ENCODE assay signal across 21 mouse cellular contexts in genomic region chr4:136875012-136875411, GRCm38 (mm10). TPM values are rescaled to one million over a fixed set of nuclear protein-coding genes. Genes with fewer than 3 reads are reported as not detected.
DNase-seq lines count a peak whose midpoint lies in the region; ATAC-seq lines count a peak whose summit lies in the region.
"Had no signal": no experiment of that assay in that cellular context is flagged by ENCODE, and none has a peak within 500 bp of the region (broad histone marks: within the 10 kb centered on the region; RNA-seq: fewer than 3 reads in every experiment).

No protein-coding gene starts in this region.

- no peak for DNase-seq in frontal cortex, postnatal 25 days (ENCODE audit: low spot score in 2 of 2)
- peak; percentile 16 to 17 for DNase-seq in left cerebral cortex, adult 18-20 months (ENCODE audit: low spot score in 2 of 2)
- DNase-seq in left cerebral cortex, postnatal 4 days = no peak
- DNase-seq in right cerebral cortex, adult 18-20 months = peak; percentile 27
- DNase-seq in right cerebral cortex, postnatal 10 days (ENCODE audit: low spot score in 2 of 2) = no peak
- DNase-seq: adrenal gland, adult 8-10 months; adrenal gland, postnatal 25 days; B cell, adult 2 months; cerebellum, adult 11-12 months; cerebellum, adult 2 months; cerebellum, adult 9-10 months; cerebellum, postnatal 10 days; cerebellum, postnatal 25 days; forebrain, postnatal 0 days had no signal

- intact Hi-C loops in left cerebral cortex, postnatal 4 days (cut with DNase I) = loop anchor here (10.0 kb wide), 1 partner anchor 200 kb away; no protein-coding TSS in a partner anchor

- ATAC-seq in frontal cortex, adult (ENCODE audit: low TSS enrichment) = peak; percentile 55; the same call in 1 of the 2 replicates
- ATAC-seq: activated CD4-positive, CD25-positive, alpha-beta regulatory T cell, adult 4 months; CD4-positive, CD25-positive, alpha-beta regulatory T cell, adult 4 months; forebrain, embryonic 13.5 days; forebrain, embryonic 15.5 days; forebrain, postnatal 0 days; Patski had no signal

RNA-seq across cellular contexts. Expression of gene C1qb, which starts 11.0 kb away (rescaled TPM):
- total RNA-seq in left cerebral cortex, adult 18-20 months (2021) = 10 to 100 TPM; 53.1 to 57.5 TPM
- 10 to 100 TPM; 15.3 to 17.2 TPM for total RNA-seq in left cerebral cortex, postnatal 4 days (2021)
- total RNA-seq: CH12.LX had no signal

RNA-seq across cellular contexts. Expression of gene C1qc, which starts 17.9 kb away (rescaled TPM):
- 10 to 100 TPM; 37.8 to 44.8 TPM for total RNA-seq in left cerebral cortex, adult 18-20 months (2021)
- 10 to 100 TPM; 11.3 to 14.8 TPM for total RNA-seq in left cerebral cortex, postnatal 4 days (2021)
- total RNA-seq: CH12.LX had no signal

RNA-seq across cellular contexts. Expression of gene C1qa, which starts 23.6 kb away (rescaled TPM):
- 10 to 100 TPM; 50.6 to 53.6 TPM for total RNA-seq in left cerebral cortex, adult 18-20 months (2021)
- 10 to 100 TPM; 12.5 to 14.2 TPM for total RNA-seq in left cerebral cortex, postnatal 4 days (2021)
- total RNA-seq: CH12.LX had no signal

RNA-seq across cellular contexts. Expression of gene Ephb2, which starts 39.2 kb away (rescaled TPM):
- 10 to 100 TPM; 14.9 to 16.1 TPM for total RNA-seq in left cerebral cortex, adult 18-20 months (2021)
- 10 to 100 TPM; 73.6 to 75.3 TPM for total RNA-seq in left cerebral cortex, postnatal 4 days (2021)

Comparison
In these comparisons a context has a peak if more than half of its experiments do, and no peak if none do; other contexts are left out.
1. DNase-seq: peak in left cerebral cortex, adult 18-20 months (2 of 2) and right cerebral cortex, adult 18-20 months (single experiment); none in frontal cortex, postnatal 25 days (0 of 2), left cerebral cortex, postnatal 4 days (single experiment) and right cerebral cortex, postnatal 10 days (0 of 2).